Mouse (Mus musculus) right cerebral cortex, adult 18-20 months (tissue): Measurements from ENCODE around the gene Atp1a3.
"Not testable (repeated sequence)": the region's sequence is repeated elsewhere in the genome, so short reads cannot be mapped to it uniquely, and the experiment has no call there.

Source experiments
- DNase-seq: peaks from one replicate; pipeline ENCODE4 v3.0.0; 2022; ENCODE audit warnings: mixed read lengths

The Atp1a3 gene

DNA sequence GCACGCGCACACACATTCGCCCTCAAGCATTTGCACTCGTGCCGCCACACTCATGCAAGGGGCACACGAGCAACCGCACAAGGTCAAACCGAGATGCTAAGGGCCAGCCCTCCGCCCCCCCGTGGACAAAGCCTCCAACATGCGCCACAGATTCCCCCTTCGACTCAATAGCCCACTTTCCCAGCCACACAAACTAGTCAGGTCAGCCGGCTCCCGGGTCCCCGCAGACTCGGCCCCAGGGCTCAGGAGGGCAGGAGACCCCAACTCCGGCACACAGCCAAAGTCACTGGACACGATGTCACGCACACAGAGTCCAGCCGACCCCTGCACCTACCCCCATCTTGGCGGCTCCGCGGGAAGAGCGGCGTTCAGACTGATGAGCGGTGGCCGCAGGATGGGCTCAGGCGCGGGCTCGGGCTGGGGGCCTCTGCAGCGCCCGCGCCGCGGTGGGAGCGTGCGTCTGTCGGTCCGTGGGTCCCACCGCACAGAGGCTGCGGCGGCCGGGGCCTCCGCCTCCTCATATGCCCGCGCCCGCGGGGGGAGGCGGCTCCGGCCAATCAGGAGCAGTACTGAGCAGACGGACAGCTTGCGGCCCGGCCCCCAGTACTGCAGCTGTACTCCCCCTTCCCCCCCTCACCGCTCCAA is at the start of gene Atp1a3:
Gene Atp1a3, minus strand, starts transcription at position 538 of the 645 bp plus-strand sequence.
- peak; percentile 92 for DNase-seq

DNA sequence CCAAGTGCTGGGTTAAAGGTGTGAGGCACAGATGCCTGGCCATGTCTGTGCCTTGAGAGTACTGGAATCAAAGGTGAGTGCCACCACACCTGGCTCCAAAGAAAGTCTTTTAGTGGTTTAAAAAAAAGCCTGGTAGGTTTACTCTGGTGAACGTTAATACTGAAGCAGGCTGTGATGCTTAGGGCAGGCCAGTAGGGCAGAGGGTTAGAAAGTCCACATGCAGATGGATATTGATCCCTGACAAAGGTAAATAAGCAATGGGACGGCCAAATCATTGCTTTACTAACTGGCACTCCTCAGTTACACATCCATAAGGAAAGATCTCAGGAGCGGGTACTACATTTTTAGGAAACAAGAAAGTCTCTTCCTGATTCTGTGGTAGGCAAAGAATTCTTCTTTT is 46.8 kb upstream of the Atp1a3 start:
- DNase-seq = no peak

DNA sequence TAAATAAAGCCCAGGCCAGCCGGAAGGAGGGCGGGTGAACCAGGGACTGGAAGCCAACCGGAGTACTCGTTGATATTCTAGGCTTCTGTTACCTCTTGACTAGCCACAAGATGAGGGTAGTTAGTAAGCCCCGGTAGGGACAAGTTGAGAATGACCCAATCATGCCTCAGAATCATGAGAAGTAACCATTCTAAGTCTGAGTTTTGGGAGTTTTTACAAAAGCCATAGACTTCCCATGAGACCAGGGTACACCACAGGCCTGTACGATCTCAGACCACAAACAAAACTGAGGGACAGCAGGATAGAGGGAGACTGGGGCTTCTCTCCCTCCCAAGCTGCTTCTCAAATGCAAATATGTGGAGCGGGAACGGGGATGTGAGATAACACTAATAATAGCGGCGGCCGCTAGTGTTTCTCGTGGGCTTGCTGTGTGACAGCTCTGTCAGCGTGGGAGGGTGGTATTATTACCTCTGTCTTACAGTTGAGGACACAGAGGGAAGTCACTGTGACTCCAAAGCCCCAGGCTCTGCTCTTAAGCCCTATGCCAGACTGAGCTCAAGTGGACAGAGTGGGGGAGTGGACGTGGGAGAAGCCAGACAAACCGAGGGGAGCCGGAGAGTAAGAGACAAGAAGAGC is 43.7 kb upstream of the Atp1a3 start:
- DNase-seq = peak; percentile 73

DNA sequence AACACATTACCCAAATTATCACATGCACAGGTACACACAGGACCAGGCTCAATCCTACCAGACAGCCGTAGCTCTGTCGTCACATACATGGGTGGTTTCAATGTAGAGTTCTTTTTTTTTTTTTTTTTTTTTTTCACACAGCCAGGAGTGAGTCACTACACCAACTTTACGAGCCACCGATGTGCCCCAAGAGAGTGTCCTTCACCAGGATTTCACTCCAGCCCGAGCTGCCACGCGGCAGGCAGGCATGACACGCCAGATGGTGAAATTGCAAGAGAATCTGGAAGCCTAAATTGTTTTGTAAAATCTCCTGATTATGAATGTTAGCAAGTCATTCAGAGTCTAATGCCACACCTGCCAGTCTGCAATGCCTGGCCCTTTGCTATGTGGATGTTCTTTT is 41.6 kb upstream of the Atp1a3 start:
- peak; percentile 81 for DNase-seq

DNA sequence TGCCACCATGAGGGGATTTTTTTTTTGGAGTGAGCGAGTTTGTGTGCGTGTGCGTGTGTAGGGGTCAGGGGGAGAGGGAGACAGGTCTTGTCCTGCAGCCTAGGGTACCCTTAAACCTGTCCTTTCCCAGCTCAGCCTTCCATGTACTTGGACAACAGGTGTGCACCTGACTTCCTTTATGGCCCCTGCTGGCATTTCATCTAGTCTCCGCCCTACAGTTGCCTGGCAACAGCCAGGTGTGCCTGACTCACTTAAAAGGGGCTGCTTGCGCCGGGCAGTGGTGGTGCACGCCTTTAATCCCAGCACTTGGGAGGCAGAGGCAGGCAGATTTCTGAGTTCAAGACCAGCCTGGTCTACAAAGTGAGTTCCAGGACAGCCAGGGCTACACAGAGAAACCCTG is 38.8 kb upstream of the Atp1a3 start:
- DNase-seq = not testable (repeated sequence)

DNA sequence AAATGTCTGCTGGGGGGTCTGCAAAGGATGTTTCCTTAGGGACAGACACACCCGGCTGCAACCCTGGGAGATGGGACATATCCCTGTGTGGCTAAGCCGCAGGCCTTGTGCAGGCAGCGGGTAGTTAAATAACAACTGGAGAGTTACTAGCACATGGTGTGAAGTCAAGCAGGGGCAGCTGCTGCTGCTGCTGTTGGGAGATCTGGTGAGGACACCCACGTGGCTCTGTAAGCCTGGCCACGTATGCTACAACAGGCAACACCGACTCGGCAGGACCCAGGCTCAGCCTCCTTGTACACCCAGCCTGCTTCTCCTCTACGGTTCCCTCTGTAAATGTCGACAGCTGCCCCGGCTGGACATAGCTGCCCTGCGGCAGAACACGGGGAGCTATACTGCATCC is 36.2 kb upstream of the Atp1a3 start:
- DNase-seq = peak; percentile 74

DNA sequence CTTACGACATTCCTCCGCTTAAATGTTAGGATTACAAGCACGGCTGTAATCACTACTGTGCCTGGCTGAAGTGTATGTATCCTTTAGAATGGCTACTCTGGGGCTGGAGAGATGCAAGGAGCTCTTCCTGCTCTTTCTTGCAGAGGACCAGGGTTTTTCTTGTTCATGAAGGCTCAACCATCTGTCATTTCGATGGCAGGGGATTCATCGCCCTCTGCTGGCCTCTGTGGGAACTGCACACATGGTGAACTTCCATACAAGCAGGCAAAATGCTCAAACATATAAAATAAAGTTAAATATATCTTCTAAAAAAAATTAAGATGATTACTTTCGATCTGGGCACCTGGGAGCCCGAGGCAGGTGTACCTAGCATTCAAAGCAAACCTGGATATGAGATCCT is 30.2 kb upstream of the Atp1a3 start:
- DNase-seq = peak; percentile 76

DNA sequence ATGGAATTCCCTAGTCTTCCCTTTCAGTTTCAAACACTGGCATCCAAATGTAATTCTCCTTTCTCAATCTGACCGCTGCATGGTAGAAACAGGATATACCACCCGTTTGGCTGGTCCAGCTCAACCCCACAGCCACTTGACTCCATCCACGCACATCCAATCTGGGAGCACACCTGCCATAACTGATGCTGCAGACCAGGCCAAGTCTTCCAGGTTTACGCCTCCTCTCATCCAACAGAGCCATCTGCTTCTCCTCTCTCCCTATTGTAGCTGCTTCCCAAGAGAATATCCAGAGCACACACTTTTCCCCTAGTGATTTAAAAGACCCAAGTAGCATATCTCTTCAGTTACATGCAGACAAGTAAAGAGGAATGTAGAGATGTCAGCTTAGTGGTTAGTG is 29.0 kb upstream of the Atp1a3 start:
- peak; percentile 60 for DNase-seq

DNA sequence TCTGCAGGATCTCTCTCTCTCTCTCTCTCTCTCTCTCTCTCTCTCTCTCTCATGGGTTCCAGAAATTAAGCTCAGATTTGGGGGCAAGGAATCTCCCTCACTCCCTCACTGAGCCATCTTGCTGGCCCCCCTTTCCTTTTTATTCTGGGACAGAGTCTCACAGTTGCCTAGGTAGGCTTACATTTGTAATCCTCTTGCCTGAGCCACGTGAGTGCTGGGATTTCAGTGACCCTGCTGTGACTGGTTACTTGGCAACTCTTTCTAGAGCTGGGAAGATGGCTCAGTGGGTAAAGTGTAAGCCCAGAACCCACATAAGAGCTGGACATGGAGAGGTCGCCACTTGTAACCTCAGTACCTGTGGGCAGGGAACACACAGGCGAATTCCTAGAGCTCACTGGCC is 25.8 kb upstream of the Atp1a3 start:
- no peak for DNase-seq

DNA sequence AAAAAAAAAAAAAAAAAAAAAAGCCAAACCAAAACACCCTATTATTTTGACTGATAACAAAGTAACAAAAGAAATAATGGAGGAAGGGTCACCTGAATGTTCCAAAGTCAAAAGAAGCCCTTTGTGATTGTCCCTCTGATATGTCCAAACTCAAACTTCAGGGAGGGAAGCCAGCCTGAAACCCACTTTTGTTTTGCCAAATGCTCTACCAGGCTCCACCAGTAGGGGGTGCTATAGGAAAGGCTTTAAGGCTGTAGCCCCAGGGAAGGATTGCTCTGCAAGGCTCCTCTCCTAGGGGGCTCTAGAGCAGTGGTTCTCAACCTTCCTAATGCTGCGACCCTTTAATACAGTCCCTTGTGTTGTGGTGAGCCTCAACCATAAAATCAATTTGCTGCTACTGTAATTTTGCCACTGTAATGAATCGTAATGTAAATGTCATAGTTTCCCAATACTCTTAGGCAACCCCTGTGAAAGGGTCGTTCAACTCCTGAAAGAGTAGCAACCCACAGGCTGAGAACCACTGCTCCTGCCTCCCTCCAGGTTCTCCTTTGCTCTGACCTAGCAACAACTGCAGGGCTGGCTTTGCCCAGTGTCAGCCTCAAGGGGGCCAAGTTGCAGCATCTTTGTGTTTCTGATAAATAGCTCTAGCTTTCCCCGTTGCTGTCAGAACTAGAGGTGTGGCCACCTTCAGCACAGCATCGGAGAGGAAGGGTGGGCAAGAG is 24.4 kb upstream of the Atp1a3 start:
- peak; percentile 70 for DNase-seq

DNA sequence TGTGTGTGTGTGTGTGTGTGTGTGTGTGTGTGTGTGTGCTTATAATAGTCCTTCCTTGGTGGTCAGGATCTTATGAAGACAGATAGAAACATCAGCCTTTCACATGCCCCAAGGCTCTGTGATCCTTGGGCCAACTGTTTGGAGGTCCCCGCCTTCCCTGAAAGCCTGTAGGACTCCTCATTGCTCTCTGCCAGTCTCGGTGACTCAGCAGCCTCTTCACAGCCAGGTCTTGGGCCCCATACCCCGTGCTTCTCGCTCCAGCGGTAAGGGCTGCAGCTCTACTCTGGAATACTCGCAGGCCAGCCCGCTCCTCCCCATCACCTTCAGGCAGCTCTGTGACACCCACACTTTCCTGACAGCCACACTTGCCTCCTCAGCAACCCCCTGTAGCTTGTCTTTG is 20.7 kb upstream of the Atp1a3 start:
- no peak for DNase-seq

DNA sequence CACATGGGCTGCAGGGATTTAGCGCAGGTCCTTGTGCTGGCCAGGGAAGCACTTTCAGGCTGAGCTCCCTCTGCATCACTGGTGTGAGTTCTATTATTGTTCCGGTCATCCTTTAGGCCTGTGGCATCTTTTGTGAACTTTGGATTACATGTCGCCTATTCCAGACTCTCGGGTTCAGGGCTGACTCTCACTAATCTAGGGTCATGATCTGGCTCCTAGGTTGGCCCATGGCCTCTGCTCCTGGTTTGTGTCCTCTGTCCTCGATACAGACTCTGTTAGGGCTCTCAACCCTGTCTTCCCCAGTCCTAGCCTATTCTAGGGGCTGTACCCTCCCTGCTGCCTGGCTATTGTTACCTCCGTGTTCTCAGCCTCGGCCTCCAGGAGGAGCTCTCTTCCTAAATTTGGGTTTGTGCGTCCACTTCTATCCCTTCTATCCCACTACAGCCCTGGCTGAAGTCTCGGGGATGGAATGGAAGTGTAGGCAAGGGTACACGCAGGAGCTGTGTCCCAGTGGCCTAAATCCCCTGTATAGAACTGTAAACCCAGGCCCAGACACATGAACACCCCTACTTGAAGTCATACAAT is 20.2 kb upstream of the Atp1a3 start:
- DNase-seq = no peak

DNA sequence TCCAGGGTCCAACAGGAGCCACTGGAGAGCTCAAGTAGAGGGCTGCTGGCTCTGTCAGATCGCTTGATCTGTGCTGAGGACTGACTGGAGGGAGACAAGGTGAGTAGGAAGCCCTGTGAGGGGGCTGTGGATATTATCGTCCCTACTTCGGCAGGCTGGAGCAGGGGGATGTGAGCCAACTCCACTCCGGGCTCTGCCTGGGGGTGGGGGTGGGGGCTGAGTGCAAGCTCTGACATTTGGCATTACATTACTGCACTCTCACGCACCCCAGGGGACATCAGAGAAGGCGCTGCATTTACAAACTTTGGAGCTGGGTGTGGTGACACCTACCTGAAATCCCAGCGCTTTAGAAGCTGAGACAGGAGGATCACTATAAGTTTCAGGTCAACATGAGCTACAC is 5.8 kb upstream of the Atp1a3 start:
- DNase-seq = no peak

DNA sequence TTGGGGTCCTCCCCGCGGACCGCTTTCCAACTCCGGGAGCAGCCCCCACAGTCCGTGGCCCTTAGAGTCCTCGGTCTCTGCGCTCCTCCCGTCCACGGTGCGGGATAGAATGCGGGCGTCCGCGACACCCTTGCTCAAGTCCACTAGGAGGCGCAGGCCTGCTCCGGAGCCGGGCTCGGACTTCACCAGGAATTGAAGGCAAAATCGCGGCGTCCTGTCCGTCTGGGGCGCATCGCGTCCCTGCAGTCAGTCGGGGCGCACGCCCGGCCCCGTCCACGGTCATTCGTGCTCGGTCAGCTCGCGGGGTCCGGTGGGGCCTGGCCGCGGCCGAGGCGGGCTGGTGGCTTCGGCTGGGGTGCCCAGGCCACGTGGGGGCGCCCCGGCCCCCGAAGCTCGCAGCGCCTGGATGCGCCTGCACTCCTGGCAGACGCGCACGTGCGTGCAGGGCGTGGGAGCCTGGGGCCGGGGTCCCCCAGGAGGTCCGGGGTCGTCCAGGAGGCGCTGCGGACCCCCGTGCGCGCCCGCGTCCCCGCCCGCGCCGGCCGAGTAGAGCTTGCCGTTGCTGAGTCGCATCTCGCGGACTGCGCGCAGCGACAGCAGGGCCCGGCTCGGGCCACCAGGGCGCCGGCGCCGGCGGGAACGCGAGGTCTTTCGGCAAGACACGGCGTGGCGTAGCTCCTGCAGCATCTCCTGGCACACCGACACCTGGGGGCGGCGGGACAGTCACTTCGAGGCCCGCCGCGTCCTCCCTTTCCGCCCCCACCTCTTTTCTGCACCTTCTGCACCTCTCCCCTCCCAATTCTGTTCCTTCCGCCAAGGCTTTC is 4.5 kb upstream of the Atp1a3 start:
- peak; percentile 76 for DNase-seq

DNA sequence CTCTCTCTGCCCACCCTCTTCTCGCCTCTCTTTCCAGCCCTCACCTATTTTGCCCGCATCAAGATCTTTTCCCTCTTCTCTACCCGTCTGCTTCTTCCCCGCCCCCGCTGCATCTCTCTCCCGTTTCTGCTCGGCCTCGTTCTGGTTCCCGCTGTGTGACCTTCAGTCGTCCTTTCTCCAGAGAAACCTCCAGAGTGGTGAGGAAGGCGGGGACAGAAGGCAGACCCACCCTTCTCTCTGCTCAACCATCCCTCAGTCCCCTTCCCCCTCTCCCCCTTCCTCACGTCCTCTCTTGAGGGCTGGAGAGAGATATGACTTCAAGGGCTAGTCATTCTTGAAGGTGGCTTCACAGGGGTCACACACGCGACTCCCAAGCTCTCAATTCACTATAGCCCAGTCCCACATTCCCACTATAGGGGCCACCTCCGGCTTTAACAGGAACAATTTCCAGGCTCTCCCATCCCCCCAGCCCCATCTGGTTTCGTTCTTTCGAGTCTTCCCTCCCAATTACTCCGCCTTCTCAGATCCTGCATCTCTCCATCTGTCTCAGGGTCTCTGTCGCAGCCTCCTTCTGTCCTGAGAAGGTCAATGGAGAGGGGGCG is 3.4 kb upstream of the Atp1a3 start:
- DNase-seq = peak; percentile 87

DNA sequence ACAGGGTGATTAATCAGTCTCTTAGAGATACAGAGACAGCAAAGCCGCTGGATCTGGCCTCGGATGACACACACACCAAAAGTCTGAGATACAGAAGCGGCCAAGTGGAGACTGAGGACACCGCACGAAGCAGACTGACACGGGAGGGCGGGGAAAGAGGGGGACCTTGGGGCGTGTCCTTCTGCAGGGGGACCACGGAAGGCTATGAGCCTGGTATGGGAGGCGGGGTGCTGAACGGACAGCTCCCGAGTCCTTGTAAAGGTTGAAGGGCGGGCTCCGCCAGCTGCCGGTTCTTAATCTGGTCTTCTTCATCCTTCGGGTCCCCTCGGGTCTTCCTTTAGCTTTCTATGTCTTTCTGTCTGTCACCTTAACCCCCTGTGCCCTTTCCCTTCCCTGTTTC is 2.9 kb upstream of the Atp1a3 start:
- peak; percentile 56 for DNase-seq

DNA sequence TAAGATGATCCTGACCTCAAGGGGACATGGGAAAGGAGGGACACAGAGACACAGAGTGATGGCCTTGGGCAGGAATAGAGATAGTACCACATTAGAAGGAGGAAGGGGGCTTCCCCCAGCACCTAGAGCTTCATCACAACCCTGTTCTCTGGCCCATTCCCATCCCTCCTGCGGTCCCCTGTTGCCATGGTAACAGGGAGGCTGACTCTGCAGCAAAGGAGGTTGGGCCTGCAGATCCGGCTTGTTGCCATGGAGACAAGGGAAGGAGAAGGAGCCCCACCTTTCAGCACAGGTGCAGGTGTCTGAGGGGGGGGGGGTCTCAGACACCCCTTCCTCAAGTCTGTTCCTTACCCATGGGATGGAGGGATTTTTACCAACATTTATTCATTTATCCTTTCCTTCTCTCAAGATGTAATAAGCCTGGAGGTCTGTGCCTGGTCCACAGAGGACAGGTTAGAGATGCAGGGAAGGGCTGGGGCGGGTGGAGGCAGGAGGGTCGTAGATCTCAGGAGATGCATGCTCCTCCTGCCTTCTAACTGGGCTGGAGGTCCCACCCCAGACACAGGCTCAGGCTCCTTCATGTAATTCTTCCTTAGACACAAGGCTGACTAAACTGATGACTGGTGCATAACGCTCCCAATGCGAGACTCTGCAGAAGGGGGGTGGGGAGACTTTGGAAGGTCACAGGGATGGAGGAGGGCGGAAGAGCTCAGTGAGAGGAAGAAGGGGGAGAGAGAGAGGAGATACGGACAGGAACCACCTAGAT is 2.0 kb upstream of the Atp1a3 start:
- DNase-seq = peak; percentile 90

DNA sequence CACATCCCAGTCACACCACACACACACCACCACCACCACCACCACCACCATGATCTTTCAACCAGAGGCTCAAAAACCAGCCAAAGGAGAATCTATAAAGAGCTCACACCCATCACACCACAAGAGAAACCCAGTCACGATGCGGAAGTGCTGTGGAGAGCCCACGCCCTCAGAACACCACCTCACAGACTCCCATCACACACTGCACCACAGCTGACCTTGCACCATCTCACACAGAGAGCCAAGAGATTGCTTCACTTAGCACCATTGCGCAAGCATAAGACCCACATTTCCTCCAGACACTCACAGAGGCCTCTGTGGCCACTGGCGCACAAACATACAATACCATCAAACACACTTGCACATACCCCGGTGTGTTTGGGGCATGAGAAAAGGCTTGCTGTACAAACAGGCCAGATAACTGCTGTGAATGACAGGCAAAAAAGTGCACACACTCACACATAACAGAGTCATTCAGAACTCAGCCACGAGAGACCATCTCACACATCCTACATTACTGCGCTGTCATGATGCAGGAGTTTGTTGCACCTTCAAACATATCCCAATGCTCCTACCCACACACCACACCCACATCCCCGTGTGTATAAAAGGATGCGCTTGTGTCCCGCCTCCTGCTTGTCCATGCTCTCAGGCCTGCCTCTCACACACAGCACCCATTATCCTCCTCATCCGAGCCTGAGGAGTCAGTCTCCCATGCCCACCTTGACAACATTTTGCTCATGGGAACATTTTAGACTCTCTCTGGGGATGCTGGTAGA is 1.0 kb upstream of the Atp1a3 start:
- DNase-seq = peak; percentile 87

DNA sequence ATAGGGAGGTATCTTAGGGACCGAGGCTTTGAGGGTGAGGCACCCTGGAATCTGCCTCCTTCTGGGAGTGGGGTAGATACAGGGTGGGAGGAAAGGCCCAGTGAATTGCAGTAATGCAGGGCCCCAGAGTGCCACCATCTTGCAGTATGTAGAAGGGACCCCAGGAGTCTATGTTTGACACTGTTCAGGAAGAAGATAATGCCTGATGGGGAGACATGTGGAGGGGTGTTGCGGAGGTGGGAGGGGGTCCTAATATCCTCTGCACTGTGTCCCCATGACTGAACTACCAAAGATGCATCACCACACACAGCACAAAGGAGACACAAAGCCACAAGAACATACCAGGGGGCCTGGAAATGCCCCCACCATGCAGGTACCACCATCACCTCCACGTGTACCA is 413 bp upstream of the Atp1a3 start:
- DNase-seq = no peak

DNA sequence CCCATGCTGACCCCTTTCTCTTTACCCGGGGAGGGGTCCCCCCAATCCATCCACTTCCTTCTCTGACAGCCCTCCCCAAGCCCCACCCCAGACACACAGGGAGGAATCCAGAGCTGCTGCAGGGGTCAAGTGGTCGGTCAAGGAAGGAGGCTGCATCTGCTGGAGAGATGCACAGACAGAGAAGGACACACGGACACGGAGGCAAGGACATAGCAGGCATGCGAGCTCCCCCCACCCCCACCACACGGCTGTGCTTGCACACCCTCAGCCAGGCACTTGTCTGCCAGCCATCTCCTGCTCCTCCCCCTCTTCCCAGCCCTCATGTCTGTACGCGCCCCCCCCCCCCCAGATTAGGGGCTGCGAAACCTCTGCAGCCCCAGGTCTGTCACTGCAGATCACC is 952 bp downstream of the Atp1a3 start:
- no peak for DNase-seq

DNA sequence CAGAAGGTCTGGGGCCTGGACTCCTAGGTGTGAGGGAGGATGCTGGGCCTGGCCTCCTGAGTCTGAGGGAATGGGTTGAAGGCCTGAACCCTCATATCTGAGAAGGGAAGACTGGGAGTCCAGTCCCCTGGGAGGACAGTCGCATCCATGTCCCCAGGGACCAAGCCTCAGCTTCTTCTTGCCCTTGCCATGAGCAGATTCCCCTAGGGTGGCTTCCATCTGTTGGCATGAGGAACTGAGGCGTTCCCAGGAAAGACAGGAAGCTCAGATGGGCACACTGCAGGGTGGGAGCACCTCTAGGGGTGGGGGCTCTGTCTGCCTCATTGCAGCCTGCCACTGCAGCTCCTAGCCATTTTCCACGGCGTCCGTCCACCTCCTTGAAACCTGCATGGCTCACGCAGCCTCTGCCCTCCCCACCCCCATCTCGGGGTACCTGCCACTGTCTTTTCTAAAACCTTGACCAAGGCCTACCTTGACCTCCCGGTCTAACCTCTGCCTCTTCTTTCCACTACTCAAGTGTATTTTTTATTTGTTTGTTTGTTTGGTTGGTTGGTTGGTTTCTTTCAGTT is 1.9 kb downstream of the Atp1a3 start:
- DNase-seq = no peak
